Mouse (Mus musculus): ENCODE measurements at regions not wholly inside any gene's neighbourhood (a gene's known extent, or its start where the extent isn't known, plus 50 kb on each side); places are given as distances from the start of the nearest gene placed in this dataset.

- TF ChIP-seq POLR2A (IDR thresholded peaks at IDR 0.05; ENCODE audit: extremely low read depth, insufficient read depth, low read length) = no peak
- TF ChIP-seq CTCF (IDR thresholded peaks at IDR 0.05; ENCODE audit: extremely low read depth, insufficient read depth, low read length) = no peak
These were observed 645.4 kb downstream of the Actr3 start for GRCm38 (mm10) chr1:124790130-124790529.
